Mouse (Mus musculus) neutrophil, adult 5-6 weeks (primary cell): ENCODE measurements around the gene Plcg1. TPM values are rescaled to one million over a fixed set of nuclear protein-coding genes. Genes with fewer than 3 reads are reported as not detected.

Experiments used
- ATAC-seq: fragments of 151-379, 151-347 bp; 2 replicates; pipeline ENCODE4 v1.8.0; 2017; ENCODE audit warnings: mild to moderate bottlenecking, moderate TSS enrichment; ENCODE audit not compliant: insufficient number of reproducible peaks, poor library complexity, low FRiP score, severe bottlenecking; ENCODE audit errors: extremely low read depth
- total RNA-seq: library from RNA; stranded (forward); fragments of 200-1000 nt; gene quantifications from 2 replicates; pipeline ENCODE4 v1.2.3, GENCODE M21; 2017

Plcg1 gene
- total RNA-seq, 1 experiment from 2014 or later = 67.6 TPM

DNA sequence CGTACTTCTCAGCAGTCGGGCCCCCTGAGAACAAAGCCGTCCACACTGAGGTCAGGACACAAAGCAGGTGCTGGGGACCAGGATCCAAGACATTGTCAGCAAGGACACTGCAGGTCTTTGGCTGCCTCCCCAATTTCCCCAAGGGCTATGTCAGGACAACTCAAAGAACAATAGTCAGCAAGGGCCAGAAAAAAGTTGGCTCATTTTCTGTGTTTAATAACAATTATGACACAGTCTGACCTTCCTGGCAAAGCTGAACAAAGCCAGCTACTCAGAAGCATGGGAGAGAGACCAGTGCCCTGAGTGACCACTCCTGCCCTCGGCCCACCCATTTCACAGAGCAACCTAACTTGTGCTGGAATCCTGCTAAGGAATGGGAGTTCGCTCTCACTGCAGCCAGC is 35.3 kb downstream of the Plcg1 start:
- no peak for ATAC-seq

DNA sequence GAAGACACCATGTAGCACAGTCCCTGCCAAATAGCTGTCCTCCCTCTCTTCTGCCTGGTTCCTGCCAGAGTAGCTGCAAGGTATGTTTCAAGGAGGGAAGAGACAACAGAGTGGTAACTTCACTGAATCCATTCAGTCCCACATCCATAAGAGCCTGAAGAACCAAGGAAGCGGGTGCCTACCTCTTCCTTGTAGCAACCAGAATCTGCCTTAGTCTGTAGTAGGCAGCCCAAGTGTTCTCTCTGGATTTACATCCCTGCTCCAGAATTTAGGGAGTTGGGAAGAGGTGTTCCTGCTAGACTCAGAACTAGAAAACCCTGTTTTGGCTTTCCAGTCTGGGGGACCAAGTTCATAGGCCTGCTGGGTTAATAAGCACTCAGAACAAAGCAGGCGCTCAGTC is 36.1 kb downstream of the Plcg1 start:
- no peak for ATAC-seq

DNA sequence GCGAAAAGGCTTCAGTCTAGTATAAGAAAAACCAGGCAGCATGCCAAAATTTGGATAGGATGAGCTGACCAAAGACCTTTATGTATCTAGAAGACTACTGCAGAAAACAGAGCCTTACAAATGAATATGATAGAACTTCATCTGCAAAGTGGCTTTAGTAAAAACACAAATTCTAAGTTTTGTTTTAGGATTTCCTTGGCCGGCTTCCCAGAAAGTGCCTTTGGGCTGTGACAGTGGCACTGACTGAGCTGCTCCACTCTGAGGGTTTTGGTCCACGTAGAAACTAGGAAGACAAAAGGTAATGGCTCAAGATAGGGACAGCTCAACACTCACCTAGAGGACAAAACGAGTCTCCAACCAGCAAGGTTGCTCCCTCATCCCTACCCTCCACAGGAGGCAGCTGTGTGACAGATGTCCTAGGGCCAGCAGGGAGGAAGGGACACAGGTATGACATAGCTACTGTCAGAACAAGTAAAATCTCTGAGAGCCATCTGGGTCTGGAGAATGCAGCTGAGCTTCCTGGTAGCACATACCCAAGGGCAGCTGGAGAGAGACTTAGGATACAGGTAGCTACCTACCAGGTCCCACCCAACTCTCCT is 37.1 kb downstream of the Plcg1 start:
- no peak for ATAC-seq

DNA sequence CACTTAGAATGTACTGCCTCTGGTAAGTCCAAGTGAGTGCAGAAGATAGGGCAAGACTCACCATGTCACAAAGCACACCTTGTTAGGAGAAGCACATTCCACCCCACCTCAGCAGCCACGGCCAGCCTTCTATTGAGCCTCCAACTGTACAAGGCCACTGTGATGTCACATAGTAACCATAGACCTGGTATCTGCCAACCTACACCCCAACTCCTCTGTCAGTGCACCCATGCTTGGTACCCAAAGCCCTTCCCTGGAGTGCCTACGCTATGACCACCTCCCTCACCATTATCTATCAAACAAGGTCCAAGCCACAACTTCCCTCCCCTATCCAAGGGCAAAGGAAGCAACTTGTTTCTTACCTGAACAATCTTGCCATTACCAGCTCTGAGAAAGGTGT is 37.9 kb downstream of the Plcg1 start:
- ATAC-seq = no peak

DNA sequence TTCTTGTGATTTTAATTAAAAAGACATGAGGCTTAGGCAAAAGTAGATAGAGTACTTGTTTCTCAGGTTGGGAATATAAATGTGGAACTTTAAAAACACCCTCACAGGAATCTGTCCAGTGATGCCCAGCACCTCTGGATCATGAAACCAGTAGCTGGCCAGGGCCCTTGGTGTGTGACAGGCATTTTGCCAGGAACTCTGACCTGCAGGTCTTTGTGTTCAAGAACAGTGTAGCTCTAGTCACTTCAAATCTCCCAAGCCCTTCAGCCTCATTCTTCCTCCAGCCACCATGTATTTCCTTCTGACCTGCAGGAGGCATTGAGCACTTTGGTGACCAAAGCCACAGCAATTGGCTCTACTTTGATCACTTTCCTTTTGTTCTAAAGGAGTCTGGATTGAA is 39.3 kb downstream of the Plcg1 start:
- no peak for ATAC-seq

DNA sequence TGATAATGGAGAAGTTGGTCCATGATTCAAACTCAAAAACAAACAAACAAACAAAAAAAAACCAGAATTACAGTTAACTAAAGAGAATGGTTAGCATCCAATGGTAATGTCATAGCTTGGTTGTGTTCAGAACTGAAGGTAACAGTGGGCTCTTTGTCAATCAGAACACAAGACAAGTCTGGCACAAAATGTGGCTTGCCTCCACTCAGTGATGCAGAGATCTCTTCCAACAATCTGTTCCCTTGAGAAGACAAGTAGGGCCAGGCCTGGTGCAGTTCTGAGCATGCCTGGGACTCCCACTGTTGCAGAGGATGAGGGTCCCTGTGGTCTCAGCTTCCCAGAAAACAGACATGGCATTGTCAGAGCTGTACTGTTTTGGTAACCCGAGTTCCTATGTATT is 39.8 kb downstream of the Plcg1 start:
- ATAC-seq = no peak

DNA sequence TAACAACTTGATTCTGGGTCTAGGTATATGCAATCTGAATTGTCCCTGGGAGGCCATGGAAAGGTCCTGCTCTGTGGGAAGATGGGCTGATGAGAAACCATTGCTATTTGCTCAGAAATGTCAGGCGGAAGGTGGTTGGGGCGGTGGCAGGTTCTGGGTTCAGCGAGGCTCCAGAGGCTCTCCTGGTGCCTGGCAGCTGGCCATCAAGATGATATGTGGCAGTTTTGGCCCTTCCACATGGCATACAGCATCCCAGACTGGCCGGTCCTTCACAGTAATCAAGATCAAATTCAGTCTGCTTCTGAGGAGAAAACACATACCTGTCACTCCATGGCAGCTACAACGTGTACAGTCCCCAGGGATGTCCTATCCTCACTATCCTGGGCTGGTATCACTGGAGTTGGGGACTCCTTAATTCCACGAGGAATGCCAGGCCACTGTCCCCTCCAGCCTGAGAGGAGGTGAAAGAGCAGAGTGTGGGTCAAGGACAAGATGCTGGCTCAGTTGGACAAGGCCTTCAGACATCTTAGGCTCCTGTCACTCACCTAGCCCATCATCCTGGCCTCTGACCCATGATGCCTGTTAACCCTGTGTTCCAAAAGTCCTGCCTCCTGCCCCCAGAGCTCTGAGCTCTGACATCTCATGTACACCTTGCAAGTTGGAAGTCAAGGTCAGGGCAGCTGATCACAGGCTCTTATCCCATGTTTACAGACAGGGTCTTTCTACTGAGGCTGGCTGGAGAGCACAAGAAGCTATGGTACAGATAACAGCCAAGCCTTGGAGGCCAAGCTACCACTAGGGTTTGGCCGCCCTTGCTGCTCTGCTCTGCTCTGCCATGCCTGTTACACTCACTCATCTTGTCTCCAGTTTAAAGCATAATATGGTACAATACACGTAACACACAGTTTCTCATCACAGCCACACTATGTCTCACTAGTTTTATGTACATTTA is 40.5 kb downstream of the Plcg1 start:
- ATAC-seq = no peak

DNA sequence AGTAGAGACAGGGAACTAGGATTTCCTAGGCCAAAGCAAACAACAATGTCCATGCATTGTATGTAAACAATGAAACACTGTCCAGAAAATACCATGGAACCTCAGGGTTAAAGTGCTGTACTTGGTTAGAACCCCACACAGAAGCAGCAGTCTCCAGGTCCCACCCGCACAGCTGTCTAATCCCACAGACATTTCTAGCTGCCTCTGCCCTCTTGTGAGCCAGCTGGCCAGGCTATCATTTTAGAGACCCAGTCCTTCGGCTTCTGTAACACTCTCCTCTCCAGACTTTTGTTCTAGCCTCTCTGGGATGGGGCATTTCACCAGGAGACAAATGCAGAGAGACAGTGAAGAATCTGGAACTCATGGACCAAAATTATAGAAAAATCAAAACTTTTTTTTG is 46.9 kb downstream of the Plcg1 start:
- no peak for ATAC-seq

DNA sequence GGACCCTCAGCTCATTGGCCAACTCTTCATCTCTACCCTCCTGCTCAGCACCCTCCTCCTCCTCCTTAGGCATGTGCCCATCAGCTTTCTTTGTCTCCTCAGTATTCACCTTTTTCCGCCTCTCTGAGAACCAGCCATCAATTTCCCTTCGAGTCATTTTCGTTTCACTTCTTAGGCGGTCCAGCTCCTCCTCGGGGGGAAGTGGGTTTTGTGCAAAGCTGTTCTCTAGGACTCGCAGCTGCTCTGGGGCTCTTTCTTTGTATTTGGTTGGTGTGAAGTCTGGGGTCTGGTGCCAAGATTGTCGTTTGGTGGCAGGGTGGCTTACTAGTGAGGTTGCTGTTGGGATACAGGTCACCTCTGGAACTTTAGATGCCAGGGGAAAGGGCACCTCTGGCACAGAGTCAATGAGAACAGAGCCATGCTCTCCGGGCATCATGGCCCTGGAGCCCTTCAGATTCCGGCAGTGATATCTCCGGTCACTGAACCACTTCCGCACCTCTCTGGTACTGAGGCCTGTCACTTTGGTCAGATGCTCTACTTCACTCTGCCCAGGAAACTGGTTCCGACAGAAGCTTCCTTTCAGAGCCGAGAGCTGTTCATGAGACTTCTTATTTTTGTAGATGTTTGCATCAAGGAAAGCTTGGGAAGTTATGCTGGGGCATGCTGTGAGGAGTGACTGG is 49.2 kb downstream of the Plcg1 start:
- no peak for ATAC-seq

DNA sequence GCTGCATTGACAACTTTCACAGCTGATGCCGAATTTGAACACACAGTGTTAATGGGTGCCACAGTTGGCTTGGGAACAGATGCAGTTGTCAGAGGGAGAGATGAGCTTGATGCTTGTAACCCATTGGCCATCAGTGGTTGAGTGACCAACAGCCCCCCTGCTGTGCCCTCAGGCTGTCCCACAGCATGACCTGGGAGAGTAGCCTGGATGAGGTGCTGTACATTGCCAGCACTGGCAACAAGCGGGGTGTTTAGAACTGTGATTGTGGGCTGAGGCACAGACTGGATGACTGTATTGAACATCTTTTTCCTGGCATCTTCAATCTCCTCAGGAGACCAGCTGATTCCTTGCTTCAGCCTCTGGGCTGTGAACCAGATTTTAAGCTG is 49.7 kb downstream of the Plcg1 start:
- ATAC-seq = no peak

DNA sequence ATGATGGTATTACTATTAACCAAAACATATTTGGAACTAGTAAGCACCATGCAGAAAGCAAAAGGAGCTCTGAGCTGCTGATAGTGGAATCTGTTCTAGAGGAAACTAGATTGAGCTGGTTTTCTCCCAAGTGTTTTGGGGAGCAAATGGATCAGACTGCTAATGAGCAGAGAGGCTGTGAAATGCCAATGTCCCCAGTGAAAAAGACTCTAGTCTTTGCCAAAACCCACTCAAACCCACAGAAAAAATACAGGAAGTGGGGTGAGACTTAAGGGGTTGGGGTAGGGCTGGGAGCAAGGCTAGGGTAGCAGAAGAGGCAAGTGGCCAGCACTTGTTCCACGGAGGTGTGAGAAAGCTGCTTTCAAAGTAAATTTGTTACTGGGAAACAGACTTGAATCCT is 55.2 kb downstream of the Plcg1 start:
- ATAC-seq = no peak

DNA sequence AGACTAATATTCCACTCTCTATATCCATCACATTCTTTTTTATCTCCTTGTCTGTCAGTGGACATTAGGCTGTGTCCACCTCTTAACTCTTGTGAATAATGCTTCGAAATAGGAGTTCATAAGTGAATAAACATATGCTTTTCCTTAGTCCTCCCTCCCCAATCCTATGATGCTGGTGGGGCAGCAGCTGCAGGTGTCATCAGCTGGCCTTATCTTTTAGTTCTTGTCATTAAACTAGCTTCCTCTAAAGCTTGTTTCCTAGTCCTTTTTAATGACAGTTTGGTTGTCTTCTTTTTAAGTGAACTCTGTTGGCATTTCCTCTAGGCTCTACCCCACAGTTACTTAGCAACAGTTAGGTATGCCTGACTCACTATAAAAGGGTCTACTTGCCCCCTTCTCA is 57.9 kb downstream of the Plcg1 start:
- ATAC-seq = no peak

DNA sequence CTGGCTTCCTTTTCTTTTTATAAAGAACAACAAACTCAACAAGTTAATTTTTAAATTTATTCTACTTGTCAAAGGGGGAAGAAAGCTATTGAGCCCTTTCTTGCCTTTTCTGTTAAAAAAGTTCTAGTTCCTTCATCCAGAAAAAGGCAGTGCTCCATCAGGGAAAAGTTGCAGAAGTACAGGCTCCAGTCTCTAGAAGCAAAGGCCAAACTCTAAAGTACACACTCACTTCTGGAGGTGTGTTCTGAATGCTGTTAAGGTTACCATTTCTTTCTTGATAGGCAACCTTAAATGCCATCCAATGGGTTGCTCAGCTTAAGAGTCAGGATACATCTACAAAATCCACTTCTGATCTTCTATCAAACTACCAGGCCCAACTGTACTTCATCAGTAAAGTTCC is 58.6 kb downstream of the Plcg1 start:
- ATAC-seq = no peak

DNA sequence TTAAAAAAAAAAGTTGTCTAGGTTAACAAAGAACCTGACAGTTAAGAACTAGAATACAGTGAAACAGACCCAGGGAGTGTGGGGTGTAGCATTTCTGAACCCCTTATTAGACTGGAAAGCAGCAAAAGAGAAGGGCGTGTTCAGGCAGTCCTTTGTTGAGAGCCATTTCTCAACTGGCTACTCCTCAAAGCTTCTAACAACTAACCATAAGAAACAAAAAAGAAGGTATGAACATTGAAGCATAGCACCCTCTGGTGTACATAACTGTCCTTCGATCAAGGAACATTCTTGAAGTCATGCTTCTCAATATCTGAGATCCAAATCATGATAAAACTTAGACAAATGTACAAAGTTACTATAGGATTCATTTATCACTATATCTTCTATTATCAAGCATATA is 62.0 kb downstream of the Plcg1 start:
- peak; percentile 39; the same call in 1 of the 2 replicates for ATAC-seq

DNA sequence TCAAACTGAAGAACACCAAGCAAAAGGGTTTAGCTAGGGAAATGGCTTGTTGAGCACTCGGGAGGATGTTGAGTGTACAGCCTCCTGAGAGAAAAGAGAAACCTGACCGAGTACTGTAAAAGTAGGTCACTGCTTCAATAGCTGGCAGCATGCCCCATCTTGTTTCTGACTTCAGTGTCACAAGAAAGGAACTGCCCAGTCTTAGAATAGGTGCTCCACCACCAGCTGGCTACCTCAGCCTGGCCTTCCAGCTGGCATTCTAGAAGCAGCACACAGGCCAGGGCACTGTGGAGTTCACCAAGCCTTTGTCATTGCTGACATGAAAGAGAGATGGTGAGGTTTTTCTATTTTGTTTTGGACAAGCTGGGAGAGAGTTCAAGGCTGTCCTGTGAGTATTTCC is 65.9 kb downstream of the Plcg1 start:
- ATAC-seq = no peak

DNA sequence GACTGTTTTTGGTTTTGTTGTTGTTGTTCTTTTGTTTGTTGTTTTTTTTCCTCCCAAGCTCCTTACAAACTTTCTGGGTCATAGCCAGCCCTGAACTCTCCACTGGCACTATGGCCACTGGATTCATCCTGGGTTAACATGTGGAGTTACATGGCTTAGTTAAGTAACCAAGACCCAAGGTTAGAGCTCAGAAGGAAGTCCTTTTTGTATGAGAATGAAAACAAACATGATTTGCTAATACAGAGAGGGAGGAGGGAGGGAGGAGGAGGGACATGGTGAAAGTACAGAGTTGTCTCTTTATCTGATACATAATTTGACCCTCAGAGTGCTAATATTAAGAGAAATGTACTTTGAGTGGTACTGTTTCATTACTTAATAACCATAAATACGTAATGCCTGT is 67.1 kb downstream of the Plcg1 start:
- no peak for ATAC-seq

DNA sequence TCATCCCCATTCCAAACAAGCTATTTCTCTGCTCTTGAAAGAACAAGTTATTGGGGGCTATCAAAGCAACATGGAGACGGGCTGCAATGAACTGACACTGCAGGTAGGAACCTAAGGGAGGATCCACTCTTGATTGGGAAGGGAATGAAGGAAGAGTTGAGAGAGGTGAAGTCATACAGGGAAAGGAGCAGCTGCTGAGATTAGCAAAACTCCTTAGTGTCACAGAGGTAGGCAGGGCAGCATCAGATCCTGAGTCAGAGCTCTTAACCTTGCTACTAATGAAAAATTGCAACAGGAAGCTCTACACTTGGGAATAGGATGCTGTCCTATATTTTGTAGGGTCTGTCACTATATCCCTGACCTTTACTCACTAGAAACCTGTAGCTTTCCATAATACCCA is 69.9 kb downstream of the Plcg1 start:
- no peak for ATAC-seq

DNA sequence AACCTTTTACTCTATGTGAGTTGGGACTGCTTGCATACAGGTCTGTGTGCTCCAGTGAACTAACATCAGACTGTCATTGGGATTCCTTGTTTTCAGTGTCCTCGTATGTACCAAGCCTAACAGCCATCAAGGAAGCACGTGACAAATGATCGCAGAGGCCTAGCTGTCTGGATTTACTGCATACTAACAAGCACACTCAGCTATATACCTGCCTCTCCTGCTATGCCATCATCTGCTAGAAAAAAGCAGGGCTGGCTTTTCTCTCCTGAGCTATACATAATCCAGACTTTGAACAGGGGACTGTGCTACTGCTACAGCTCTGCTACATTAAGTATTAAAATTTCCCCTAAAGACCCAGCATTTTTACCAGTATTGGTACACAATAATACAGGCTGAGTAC is 71.2 kb downstream of the Plcg1 start:
- ATAC-seq = no peak

DNA sequence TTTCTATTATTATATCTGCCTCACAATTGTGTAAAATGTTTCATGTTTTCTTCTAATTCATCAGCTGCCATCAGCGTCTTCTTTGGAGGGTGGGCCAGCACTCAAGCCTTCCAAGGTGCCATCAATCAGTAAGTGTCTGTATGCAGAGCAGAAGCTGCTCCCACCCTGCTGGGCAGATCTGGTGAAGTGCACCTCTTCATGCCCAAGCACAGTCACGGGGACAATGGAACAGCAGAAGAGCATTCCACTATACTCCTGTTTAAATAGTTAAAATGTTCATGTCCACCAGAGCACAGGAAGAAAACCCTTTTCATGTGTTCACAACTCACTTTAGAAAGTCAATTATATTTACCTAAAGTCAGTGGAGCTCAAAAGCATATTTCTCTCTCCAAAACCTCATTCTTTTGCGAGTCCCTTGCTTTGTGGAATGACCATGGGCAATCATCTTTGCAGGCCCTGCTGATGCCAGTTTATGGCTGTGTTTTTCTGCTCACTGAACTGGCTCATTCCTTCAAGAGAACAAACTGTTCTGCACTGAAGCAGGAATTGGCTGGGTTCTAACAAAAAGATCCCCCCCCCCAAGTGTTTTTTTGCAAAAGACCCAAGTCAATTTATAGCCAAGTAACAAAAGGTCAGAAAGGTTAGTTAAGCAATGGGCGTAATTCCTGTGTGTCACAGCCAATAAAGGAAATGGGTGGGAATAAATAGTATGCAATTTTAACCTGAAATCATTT is 73.9 kb downstream of the Plcg1 start:
- ATAC-seq = no peak
